Mouse (Mus musculus) erythroblast, embryonic 14.5 days (primary cell): ENCODE measurements around the gene Btbd8.

Experiments used
- GATA1 ChIP-seq: IDR thresholded peaks from 2 replicates; pipeline ENCODE4 v1.6.1; 2012; ENCODE audit warnings: low read length, inconsistent platforms, mixed read lengths
- TAL1 ChIP-seq: IDR thresholded peaks from 3 replicates; pipeline ENCODE4 v1.6.1; 2012; ENCODE audit warnings: low read length, inconsistent platforms, mixed read lengths

DNA sequence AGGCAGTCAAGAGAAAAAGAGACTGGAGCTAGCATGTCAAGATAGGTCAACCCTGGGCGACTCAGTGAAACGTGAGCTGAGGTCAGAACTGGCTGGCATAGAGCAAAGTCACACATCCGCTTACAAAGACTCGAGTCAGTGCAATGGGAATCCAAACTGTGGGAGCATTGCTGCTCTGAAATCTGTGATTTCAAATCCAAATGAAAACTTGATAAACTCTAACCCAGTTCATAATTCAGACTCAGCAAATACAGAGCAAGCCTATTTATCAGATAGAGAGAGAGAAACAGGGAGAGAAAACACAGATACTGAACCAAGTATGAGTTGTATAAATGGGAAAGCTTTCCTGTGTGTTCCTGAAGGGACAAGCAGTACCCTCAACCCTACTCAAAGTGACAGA lies 69.5 kb downstream of the Btbd8 start, which contains the start of gene Gm42669:
- TF ChIP-seq GATA1 = no peak
- TF ChIP-seq TAL1 = no peak
